In genomic region chr17:67569865-67570264, GRCm38 (mm10) we compare ENCODE assay signal across 20 mouse cellular contexts.
DNase-seq lines count a peak whose midpoint lies in the region; ATAC-seq and TF ChIP-seq lines count a peak whose summit lies in the region.
"Had no signal": no experiment of that assay in that cellular context is flagged by ENCODE, and none has a peak within 500 bp of the region (broad histone marks: within the 10 kb centered on the region; RNA-seq: fewer than 3 reads in every experiment).

No protein-coding gene starts in this region.

- H3K27ac ChIP-seq in layer of hippocampus, adult 2 months: 0 out of 2 replicates have a peak overlapping the region, but pooled peaks have one; percentile 28
- peak overlapping the region; percentile 60 for H3K27ac ChIP-seq in lung, embryonic 15.5 days
- H3K27ac ChIP-seq in forebrain, postnatal 0 days (ENCODE audit: low read depth, low read length): no peak overlapping the region
- H3K27ac ChIP-seq: embryonic facial prominence, embryonic 10.5 days; forebrain, embryonic 13.5 days; hindbrain, embryonic 15.5 days had no signal

- no peak overlapping the region for H3K4me3 ChIP-seq in layer of hippocampus, adult 2 months
- H3K4me3 ChIP-seq in lung, embryonic 15.5 days: no peak overlapping the region
- H3K4me3 ChIP-seq in forebrain, postnatal 0 days (ENCODE audit: low read depth, low read length): no peak overlapping the region
- H3K4me3 ChIP-seq: embryonic facial prominence, embryonic 10.5 days; forebrain, embryonic 13.5 days; heart, embryonic 12.5 days; hindbrain, embryonic 15.5 days had no signal

- peaks cover 8% of the 10 kb centered on the region; the same call in 1 of the 2 replicates for H3K4me1 ChIP-seq in lung, embryonic 15.5 days
- H3K4me1 ChIP-seq in forebrain, postnatal 0 days (ENCODE audit: insufficient read depth): no peaks in the 10 kb centered on the region
- H3K4me1 ChIP-seq: forebrain, embryonic 13.5 days; heart, embryonic 12.5 days; hindbrain, embryonic 15.5 days had no signal

- no peaks in the 10 kb centered on the region for H3K9me3 ChIP-seq in lung, embryonic 15.5 days
- no peaks in the 10 kb centered on the region for H3K9me3 ChIP-seq in forebrain, postnatal 0 days (ENCODE audit: low read length)
- H3K9me3 ChIP-seq: embryonic facial prominence, embryonic 10.5 days; forebrain, embryonic 13.5 days; heart, embryonic 12.5 days; hindbrain, embryonic 15.5 days had no signal

- H3K4me2 ChIP-seq in lung, embryonic 15.5 days: no peak overlapping the region
- H3K4me2 ChIP-seq in forebrain, postnatal 0 days (ENCODE audit: low read depth): no peak overlapping the region
- H3K4me2 ChIP-seq: forebrain, embryonic 13.5 days; heart, embryonic 12.5 days; hindbrain, embryonic 15.5 days had no signal

- H3K36me3 ChIP-seq in lung, embryonic 15.5 days: no peaks in the 10 kb centered on the region
- no peaks in the 10 kb centered on the region for H3K36me3 ChIP-seq in forebrain, postnatal 0 days (ENCODE audit: insufficient read depth)
- H3K36me3 ChIP-seq: embryonic facial prominence, embryonic 10.5 days; heart, embryonic 12.5 days; hindbrain, embryonic 15.5 days had no signal

- no peak for ATAC-seq in lung, embryonic 15.5 days (ENCODE audit: borderline replicate concordance, extremely low read depth, low FRiP score, low TSS enrichment)
- ATAC-seq in forebrain, postnatal 0 days: no peak
- ATAC-seq: forebrain, embryonic 13.5 days had no signal

- no peak for DNase-seq in layer of hippocampus, adult 2 months (ENCODE audit: low spot score in 2 of 2)
- no peak for DNase-seq in layer of hippocampus, postnatal 14 days (ENCODE audit: low spot score in 2 of 2)
- peak; percentile 20 for DNase-seq in brain, adult 2 months (ENCODE audit: low read depth, low spot score)
- peak; percentile 24 for DNase-seq in lung, postnatal 14 days
- DNase-seq in adrenal gland, postnatal 36 days: no peak
- DNase-seq in forebrain, postnatal 0 days: no peak
- no peak for DNase-seq in neural tube, embryonic 10.5 days (ENCODE audit: extremely low spot score, low spot score)
- DNase-seq: adrenal gland, adult 2 months; adrenal gland, postnatal 25 days; cerebellum, adult 11-12 months; cerebellum, adult 9-10 months; cerebellum, postnatal 36 days; gastrocnemius, postnatal 10 days; heart, postnatal 36 days had no signal

- WGBS in lung, embryonic 15.5 days: 76% methylated on average over 6 of the region's 6 CpGs
- WGBS in forebrain, postnatal 0 days: 91% methylated on average over 6 of the region's 6 CpGs

- no peaks in the 10 kb centered on the region for H3K27me3 ChIP-seq in lung, embryonic 15.5 days
- peaks cover 4% of the 10 kb centered on the region; the same call in 1 of the 2 replicates for H3K27me3 ChIP-seq in forebrain, postnatal 0 days (ENCODE audit: insufficient read depth, low read length)
- H3K27me3 ChIP-seq: CH12.LX; forebrain, embryonic 13.5 days; heart, embryonic 12.5 days; hindbrain, embryonic 15.5 days had no signal

- H3K9ac ChIP-seq in lung, embryonic 15.5 days: no peak overlapping the region
- no peak overlapping the region for H3K9ac ChIP-seq in forebrain, postnatal 0 days
- H3K9ac ChIP-seq: forebrain, embryonic 13.5 days; heart, embryonic 12.5 days; hindbrain, embryonic 15.5 days had no signal

- no peak for TF ChIP-seq CTCF in layer of hippocampus, adult 2 months (conservative IDR thresholded peaks at IDR 0.05)
- TF ChIP-seq CTCF in forebrain, postnatal 0 days (IDR thresholded peaks at IDR 0.05; ENCODE audit: low read depth): no peak

Comparison
In these comparisons a context has a peak if more than half of its experiments do, and no peak if none do; other contexts are left out.
1. DNase-seq: peak in brain, adult 2 months (single experiment) and lung, postnatal 14 days (single experiment); none in layer of hippocampus, adult 2 months (0 of 2), layer of hippocampus, postnatal 14 days (0 of 2), adrenal gland, postnatal 36 days (0 of 2), forebrain, postnatal 0 days (single experiment) and neural tube, embryonic 10.5 days (single experiment).